Mouse (Mus musculus): ENCODE measurements around the gene Gpr27. TPM values are rescaled to one million over a fixed set of nuclear protein-coding genes. Genes with fewer than 3 reads are reported as not detected.

Gene Gpr27
- total RNA-seq, 2 experiments from 2014 or later = not detected

DNA sequence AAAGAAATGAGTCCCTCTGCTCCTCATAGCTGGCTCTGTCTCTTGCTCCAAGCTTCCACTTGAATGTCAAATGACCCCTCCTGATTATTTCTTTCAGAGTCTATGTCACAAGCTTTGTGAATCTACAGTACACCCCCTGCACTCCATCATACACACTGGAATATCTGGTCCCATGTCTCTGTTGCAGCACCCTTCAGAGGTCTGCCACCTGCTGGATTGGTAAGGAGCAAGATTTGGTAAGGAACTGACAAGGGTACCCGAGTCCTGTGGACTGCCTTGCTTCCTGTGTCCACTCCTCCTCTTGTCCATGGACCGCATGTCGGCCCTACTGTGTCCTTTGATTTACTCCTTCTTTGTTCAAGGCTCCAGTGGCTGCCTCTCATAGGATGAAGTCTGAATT, 20.7 kb upstream of the Gpr27 start:
- ATAC-seq (replicated peaks; ENCODE audit: poor library complexity, severe bottlenecking) = no peak

- no peak for ATAC-seq (replicated peaks; ENCODE audit: poor library complexity, severe bottlenecking)
These were observed 18.0 kb upstream of the Gpr27 start for GRCm38 (mm10) chr6:99674482-99674881.

DNA sequence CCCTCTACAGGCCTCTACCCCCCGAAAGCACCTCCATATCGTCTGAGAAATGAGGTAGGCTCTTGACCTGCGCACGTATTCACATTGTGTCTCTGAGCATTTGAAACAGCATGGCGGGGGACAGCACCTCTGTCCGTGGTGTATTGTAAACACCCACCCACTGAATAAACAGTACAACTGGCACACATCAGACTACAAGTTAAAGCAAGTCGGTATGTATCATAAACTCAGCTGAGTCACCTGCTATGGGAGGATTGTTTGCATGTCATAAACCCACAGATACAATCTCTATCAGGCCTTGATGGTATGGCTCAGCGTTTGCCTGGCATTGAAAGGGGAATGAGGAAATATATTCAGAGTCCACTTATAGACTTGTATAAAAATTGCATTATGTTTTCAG, 15.2 kb upstream of the Gpr27 start:
- ATAC-seq (replicated peaks; ENCODE audit: poor library complexity, severe bottlenecking) = no peak

GRCm38 (mm10) chr6:99678108-99678507, 14.4 kb upstream of the Gpr27 start:
- no peak for ATAC-seq (replicated peaks; ENCODE audit: poor library complexity, severe bottlenecking)

DNA sequence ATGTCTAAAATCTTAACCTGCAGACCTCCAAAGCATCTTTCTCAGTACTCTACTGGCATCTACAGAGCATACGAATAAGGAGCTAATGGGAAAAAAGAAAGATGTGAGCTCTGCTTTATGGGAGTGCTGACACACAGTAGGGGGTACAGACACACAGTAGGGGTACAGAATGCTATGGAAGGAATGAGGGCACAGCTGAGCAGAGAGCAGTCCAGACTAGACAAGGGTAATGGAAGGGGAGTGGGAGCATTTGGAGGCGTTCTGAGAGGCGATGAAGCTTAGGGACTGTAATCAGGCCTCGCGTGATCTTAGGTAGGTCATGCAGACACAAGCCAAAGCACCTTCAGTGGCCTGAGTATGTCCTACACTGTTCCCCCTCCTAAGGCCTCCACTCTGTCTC, 8.5 kb upstream of the Gpr27 start:
- ATAC-seq (replicated peaks; ENCODE audit: poor library complexity, severe bottlenecking) = no peak

DNA sequence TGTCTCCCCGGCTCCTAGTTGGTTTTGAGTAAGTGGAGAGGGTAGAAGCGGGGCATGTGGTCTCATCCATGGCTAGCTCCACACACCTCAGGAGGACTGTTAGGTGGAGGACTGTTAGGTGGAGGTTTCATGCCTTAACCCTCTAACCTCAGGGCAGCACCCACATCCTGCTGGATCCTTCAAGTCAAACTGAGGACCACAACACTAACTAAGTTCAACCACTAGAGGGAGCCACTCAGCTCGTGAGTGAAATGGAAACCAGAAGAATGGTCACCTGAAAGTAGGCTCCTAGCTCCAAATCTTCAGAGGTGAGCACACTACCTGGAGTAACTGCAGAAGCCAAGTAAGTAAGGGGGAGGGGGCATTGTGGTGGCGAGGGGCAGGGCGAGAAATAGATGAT, 7.6 kb upstream of the Gpr27 start:
- peak; percentile 73 for ATAC-seq (replicated peaks; ENCODE audit: poor library complexity, severe bottlenecking)

- no peak for ATAC-seq (replicated peaks; ENCODE audit: poor library complexity, severe bottlenecking)
These were observed 4.0 kb upstream of the Gpr27 start for GRCm38 (mm10) chr6:99688513-99688912.

DNA sequence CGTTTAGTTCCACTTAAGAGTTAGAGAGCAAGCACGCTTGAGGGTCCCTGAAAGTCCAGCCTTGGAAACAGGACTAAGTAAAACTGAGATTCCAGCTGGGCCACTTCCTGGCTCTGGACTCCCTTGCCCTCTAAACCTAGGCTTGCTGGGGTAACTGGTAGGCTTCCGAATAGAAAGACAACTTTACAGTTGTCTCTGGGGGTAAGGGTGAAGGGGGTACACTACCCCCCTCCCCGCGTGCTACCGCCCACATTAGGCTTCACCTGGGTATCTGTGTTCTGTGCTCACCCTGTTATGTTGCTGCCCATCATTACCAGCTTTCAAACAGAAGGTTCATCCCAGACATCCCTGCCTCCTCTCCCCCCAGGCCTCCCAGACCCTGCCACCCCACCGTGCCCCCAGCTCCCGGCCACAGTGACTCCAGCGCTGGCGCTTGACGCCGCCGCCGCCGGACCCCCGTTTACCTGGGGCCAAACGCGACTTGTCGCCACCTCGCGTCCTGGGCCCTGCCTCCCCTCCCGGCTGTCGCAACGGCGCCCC, 743 bp upstream of the Gpr27 start:
- no peak for ATAC-seq (replicated peaks; ENCODE audit: poor library complexity, severe bottlenecking)

- peak; percentile 40 for ATAC-seq (replicated peaks; ENCODE audit: poor library complexity, severe bottlenecking)
These were observed 700 bp downstream of the Gpr27 start for GRCm38 (mm10) chr6:99692916-99693841.

DNA sequence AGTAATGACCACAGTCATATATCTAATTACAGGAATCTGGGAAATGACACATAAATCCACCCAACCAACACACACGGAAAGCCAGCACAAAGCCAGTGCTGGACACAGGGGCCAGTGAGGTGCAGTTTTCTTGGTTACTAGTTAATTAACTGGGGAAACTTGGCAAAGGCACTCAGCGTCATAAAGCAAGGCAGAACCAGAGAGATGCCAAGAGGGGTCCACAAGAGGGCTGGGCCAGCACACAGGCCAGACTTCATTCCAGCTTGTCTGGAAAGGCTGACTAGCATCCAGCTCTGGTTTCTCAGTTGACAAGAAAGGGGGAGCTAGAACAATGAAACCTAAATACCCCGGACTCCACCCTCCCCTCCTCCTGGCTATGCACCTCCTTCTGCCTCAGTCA, 8.0 kb downstream of the Gpr27 start:
- ATAC-seq (replicated peaks; ENCODE audit: poor library complexity, severe bottlenecking) = no peak

GRCm38 (mm10) chr6:99711576-99712101, 19.2 kb downstream of the Gpr27 start:
- ATAC-seq (replicated peaks; ENCODE audit: poor library complexity, severe bottlenecking) = no peak

GRCm38 (mm10) chr6:99713256-99713655, 20.8 kb downstream of the Gpr27 start:
- ATAC-seq (replicated peaks; ENCODE audit: poor library complexity, severe bottlenecking) = no peak

DNA sequence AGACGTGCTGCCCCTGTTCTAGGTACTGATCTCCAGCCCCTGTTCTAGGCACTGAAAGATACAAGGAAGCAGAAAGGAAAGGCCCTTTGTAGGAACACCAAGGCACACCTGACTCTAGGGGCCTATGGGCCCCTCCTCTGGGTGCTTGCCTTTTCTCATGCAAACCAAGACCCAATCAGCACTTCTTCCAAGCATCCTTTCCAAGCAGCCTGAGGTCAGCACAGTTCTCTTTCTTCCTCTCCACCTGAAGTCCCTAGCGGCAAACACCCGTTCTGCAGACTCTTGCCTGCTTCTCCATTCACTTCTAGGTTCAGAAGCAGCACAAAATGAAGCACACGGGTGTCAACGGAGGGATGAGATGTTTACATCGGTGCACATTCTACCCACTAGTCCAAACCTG, 22.7 kb downstream of the Gpr27 start:
- no peak for ATAC-seq (replicated peaks; ENCODE audit: poor library complexity, severe bottlenecking)

DNA sequence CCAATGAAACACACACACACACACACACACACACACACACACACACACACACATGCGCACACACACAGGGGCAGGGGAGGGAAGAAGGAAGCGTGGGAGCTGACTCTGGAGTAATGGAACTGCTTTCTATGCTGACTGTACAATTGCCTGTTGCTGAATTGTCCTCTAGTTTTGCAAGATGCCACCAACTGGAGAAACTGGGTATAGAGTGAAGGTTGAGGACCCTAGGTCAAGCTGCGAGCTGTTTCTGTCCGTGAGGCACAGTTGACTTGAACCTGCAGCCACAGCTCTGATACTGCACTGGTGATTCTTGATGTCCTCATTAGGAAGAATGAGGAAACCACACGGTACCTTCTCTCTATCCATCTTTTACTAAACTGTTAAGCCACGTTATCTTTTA, 23.4 kb downstream of the Gpr27 start:
- no peak for ATAC-seq (replicated peaks; ENCODE audit: poor library complexity, severe bottlenecking)

DNA sequence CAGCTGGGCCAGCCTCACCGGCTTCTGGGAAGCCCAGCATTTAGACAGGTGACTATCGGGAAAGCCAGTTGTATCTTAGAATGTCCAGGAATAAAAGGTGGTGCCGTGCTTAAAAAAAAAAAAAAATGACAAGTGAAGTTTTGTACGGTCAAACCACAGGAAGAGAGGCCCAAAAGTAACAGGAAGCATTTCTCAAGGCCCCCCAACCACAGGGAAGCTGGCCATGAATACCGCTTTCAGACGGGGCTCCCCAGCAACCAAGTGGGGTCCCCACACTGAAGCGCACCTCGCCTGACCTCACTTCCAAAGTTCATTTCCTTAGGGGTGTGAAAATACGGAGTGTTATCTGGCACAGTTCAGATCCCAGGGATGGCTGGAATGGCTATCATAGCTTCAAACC, 28.6 kb downstream of the Gpr27 start:
- peak; percentile 88 for ATAC-seq (replicated peaks; ENCODE audit: poor library complexity, severe bottlenecking)

DNA sequence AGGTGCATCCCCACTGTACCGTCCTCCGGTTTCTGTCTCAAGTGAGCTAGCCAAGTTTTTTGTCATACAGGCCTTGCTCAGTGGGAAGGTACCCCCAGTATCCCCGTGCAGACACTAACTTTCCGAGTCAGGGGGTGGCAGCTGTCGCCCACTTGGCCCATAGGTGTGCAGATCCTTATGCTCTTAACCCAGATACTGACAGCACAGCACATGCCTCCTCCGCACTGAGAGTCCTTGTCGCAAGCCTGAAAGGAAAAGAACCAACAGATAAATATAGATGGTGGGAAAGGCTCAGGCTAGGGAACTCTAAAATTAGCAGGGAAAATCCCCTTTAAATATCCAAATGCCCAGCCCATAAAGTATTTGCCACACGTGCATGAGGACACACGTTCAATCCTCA, 29.9 kb downstream of the Gpr27 start:
- ATAC-seq (replicated peaks; ENCODE audit: poor library complexity, severe bottlenecking) = no peak

- ATAC-seq (replicated peaks; ENCODE audit: poor library complexity, severe bottlenecking) = peak; percentile 45
These were observed 33.6 kb downstream of the Gpr27 start, which contains the start of gene Prok2 for GRCm38 (mm10) chr6:99725971-99726561. TSS of gene Prok2 (minus strand) at chr6:99726392.

DNA sequence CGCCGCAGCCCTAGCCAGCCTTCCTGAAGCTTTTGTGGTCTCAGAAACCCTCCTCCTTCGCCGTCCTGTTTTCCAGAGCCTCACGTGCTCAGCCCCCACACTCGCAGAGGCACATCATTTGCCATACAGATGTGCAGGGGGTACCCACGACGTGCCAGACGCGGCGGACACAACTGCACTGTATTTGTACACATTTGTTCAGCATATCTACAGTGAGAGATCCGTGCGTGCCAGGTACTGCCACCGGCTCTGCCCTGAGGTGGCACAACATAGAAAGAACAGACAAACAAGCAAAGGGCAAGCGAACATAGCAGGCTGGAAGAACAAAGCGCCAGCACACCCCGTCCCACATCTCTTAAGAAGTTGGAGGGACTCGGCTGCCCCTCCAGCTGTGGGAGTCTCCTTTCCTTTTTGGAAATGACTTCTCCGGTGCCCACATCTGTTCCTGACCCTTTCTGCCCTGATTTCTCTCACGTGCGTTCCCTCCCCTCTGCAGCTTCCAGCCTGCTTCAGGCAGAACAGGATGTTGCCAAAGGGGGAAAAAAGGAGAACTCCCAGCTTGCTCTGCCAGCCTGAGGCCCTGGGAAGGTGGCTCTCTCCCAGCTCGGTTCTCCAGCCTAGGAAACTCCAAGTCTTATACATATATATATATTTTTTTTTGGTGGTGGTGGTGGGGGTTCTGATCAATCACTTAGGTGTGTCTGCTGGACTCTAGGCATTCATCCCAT, 34.3 kb downstream of the Gpr27 start:
- peak; percentile 88 for ATAC-seq (replicated peaks; ENCODE audit: poor library complexity, severe bottlenecking)

GRCm38 (mm10) chr6:99729853-99730252, 37.4 kb downstream of the Gpr27 start:
- ATAC-seq (replicated peaks; ENCODE audit: poor library complexity, severe bottlenecking) = no peak

- ATAC-seq (replicated peaks; ENCODE audit: poor library complexity, severe bottlenecking) = no peak
These were observed 39.4 kb downstream of the Gpr27 start for GRCm38 (mm10) chr6:99731926-99732325.

GRCm38 (mm10) chr6:99732673-99733072, 40.2 kb downstream of the Gpr27 start:
- ATAC-seq (replicated peaks; ENCODE audit: poor library complexity, severe bottlenecking) = no peak

Measured in granulocyte monocyte progenitor cell, adult 5-6 weeks (primary cell).